Mouse (Mus musculus): ENCODE results near the gene Agr3. TPM values are rescaled to one million over a fixed set of nuclear protein-coding genes. Genes with fewer than 3 reads are reported as not detected.

The Agr3 gene
- polyA plus RNA-seq, 1 experiment = not detected

DNA sequence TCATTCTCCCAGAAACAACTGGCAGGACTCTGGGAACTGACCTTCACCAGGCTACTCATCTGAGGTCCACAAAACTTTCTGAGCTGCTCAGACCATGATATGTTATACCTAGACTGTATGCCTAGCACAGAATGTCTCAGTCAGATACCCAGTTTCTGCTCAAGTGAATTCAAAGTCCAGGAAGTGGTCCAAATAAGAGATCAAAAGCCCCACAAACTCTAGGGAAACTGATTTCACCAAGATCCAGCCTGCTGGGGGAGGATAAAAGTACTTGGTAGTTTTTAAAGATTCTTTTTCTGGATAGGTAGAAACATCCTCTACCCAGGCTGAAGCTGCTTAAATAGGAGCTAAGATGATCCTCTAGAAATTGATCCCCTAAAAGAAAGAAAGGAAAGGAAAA, 9.6 kb upstream of the Agr3 start:
- no peak for TF ChIP-seq TAL1 (IDR thresholded peaks at IDR 0.05; ENCODE audit: low read length)
- H3K36me3 ChIP-seq (ENCODE audit: control insufficient read depth) = no peaks in the 10 kb centered on the region
- H3K27me3 ChIP-seq (ENCODE audit: control insufficient read depth) = no peaks in the 10 kb centered on the region
- H3K9me3 ChIP-seq (ENCODE audit: control insufficient read depth, low read length) = no peaks in the 10 kb centered on the region
- no peaks in the 10 kb centered on the region for H3K4me1 ChIP-seq (ENCODE audit: control insufficient read depth)
- no peak overlapping the region for H3K4me3 ChIP-seq (replicated peaks)

DNA sequence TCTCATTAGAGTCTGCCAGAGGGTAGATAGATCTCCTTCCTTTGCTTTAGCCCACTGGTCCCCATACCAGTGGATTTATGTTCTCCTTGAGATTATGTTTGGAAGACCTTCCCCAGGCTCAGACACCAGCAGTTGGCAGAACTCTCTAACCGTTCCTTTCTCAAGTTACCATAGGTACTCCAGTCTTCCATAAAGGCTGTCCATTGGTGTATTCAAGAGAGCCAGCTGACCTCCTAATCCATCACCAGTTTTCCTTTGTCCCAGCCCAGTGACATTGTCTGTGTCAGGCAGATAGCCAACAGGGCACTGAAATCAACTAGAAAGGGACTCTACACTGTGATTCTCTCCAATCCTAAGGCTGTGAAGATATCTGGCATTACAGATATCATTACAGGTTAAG, 9.0 kb upstream of the Agr3 start:
- Histone ChIP-seq H3K36me3 (ENCODE audit: control insufficient read depth) (no peaks in the 10 kb centered on the region), H3K27me3 (ENCODE audit: control insufficient read depth) (no peaks in the 10 kb centered on the region), H3K4me3 (replicated peaks) (no peak overlapping the region), H3K4me1 (ENCODE audit: control insufficient read depth) (no peaks in the 10 kb centered on the region), H3K9me3 (ENCODE audit: control insufficient read depth, low read length) (no peaks in the 10 kb centered on the region)
- no peak for TF ChIP-seq GATA1 (IDR thresholded peaks at IDR 0.05; ENCODE audit: low read length)
- TF ChIP-seq TAL1 (IDR thresholded peaks at IDR 0.05; ENCODE audit: low read length) = no peak

GRCm38 (mm10) chr12:35918031-35918430, 7.4 kb upstream of the Agr3 start:
- no peak for TF ChIP-seq GATA1 (IDR thresholded peaks at IDR 0.05; ENCODE audit: low read length)
- TF ChIP-seq TAL1 (IDR thresholded peaks at IDR 0.05; ENCODE audit: low read length) = no peak
- Histone ChIP-seq H3K36me3 (ENCODE audit: control insufficient read depth) (no peaks in the 10 kb centered on the region), H3K9me3 (ENCODE audit: control insufficient read depth, low read length) (no peaks in the 10 kb centered on the region), H3K4me1 (ENCODE audit: control insufficient read depth) (no peaks in the 10 kb centered on the region), H3K4me3 (replicated peaks) (no peak overlapping the region), H3K27me3 (ENCODE audit: control insufficient read depth) (no peaks in the 10 kb centered on the region)

DNA sequence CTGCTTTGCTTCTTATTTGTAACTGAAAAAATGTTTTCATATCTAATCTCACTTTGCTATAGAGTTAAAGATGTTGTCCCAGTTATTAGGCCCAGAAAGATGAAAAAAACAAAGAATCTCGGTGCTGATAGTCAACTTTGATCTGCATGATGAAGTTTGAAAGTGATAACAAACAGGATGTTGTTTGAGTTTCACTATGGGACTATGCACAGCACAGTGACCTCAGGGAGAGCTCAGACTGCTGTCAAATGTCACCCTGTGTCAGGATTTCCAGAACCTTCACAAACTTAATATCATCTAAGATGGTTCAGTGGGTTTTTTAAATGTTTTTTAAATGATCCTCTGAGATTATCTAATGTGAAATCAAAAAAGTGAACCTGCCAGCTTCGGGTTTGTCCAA, 2.4 kb downstream of the Agr3 start:
- Histone ChIP-seq H3K9me3 (ENCODE audit: control insufficient read depth, low read length) (no peaks in the 10 kb centered on the region), H3K27me3 (ENCODE audit: control insufficient read depth) (no peaks in the 10 kb centered on the region), H3K4me1 (ENCODE audit: control insufficient read depth) (no peaks in the 10 kb centered on the region), H3K4me3 (replicated peaks) (no peak overlapping the region), H3K36me3 (ENCODE audit: control insufficient read depth) (no peaks in the 10 kb centered on the region)
- TF ChIP-seq TAL1 (IDR thresholded peaks at IDR 0.05; ENCODE audit: low read length) = no peak
- no peak for TF ChIP-seq GATA1 (IDR thresholded peaks at IDR 0.05; ENCODE audit: low read length)

- Histone ChIP-seq H3K4me3 (replicated peaks) (no peak overlapping the region), H3K4me1 (ENCODE audit: control insufficient read depth) (no peaks in the 10 kb centered on the region), H3K9me3 (ENCODE audit: control insufficient read depth, low read length) (no peaks in the 10 kb centered on the region), H3K27me3 (ENCODE audit: control insufficient read depth) (no peaks in the 10 kb centered on the region), H3K36me3 (ENCODE audit: control insufficient read depth) (no peaks in the 10 kb centered on the region)
- TF ChIP-seq GATA1 (IDR thresholded peaks at IDR 0.05; ENCODE audit: low read length) (no peak), TAL1 (IDR thresholded peaks at IDR 0.05; ENCODE audit: low read length) (no peak)
Measured at GRCm38 (mm10) chr12:35932816-35933215, 7.4 kb downstream of the Agr3 start.

DNA sequence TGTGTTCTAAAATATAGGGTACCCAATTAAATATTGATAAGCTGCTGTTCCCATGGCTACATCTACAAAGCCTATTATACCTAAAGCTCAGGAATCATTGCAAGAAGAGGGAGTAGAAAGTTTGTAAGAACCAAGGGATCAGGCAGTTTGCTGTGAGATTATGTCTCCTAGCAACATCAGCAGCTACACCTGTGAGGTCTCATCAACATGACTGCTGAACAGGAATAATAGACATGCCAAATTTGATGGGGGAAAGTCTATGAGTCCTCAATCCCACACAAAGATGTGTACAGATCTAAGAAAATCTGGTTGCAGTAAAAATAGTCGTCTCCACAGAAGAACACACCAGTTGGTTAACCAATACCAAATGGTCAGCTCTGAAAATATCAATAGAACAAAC, 26.3 kb downstream of the Agr3 start:
- Histone ChIP-seq H3K4me3 (replicated peaks) (no peak overlapping the region), H3K4me1 (ENCODE audit: control insufficient read depth) (no peaks in the 10 kb centered on the region), H3K27me3 (ENCODE audit: control insufficient read depth) (no peaks in the 10 kb centered on the region), H3K36me3 (ENCODE audit: control insufficient read depth) (no peaks in the 10 kb centered on the region), H3K9me3 (ENCODE audit: control insufficient read depth, low read length) (no peaks in the 10 kb centered on the region)
- TF ChIP-seq TAL1 (IDR thresholded peaks at IDR 0.05; ENCODE audit: low read length) = no peak
- no peak for TF ChIP-seq GATA1 (IDR thresholded peaks at IDR 0.05; ENCODE audit: low read length)

DNA sequence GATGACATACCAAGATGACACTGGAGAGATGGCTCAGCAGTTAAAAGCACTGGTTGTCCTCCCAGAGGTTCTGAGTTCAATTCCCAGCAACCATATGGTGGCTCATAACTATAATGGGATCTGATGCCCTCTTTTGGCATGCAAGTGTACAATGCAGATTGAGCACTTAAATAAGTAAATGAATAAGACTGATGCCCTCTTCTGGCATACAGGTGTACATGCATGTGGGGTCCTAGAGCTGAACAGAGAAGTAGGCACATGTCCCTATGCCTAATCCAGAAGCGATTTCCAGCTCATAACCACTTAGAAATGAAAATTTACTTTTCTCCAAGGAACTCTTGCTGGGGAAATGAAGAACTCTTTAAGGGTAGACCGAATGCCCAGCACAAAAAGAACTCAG, 31.8 kb downstream of the Agr3 start:
- TF ChIP-seq TAL1 (IDR thresholded peaks at IDR 0.05; ENCODE audit: low read length) (no peak), GATA1 (IDR thresholded peaks at IDR 0.05; ENCODE audit: low read length) (no peak)
- H3K9me3 ChIP-seq (ENCODE audit: control insufficient read depth, low read length) = no peaks in the 10 kb centered on the region
- no peak overlapping the region for H3K4me3 ChIP-seq (replicated peaks)
- H3K36me3 ChIP-seq (ENCODE audit: control insufficient read depth) = no peaks in the 10 kb centered on the region
- no peaks in the 10 kb centered on the region for H3K27me3 ChIP-seq (ENCODE audit: control insufficient read depth)
- no peaks in the 10 kb centered on the region for H3K4me1 ChIP-seq (ENCODE audit: control insufficient read depth)

DNA sequence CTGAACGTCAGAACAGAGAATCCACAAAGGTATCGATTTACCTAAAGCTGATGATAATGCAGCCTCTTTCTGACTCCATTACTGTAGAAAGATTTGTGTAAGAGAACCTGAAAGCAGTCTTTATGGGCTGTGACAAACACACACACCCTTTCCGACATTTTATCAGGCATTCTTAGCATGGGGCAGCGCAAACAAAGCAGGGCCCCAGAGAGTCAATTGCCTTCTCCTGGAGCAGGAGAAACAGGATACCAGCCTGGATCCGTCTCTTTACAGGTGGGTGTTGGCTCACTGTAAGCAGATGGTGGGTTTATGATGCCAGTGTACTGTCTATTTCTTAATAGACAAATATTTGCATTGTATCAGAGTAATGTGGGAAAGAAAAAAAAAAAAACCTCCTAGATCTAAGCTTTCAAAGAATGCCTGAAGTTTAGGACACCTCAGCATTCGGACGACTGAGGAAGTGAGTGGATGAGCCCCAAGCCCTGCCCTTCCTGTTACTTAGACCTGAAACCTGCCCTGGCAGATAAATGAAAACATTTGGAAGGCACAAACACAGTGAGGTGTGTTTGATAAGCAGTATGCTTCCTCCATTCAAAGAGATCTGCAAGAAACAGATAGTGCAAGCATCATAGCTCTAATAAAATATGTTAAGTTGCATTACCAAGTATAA, 40.8 kb downstream of the Agr3 start:
- Histone ChIP-seq H3K27me3 (ENCODE audit: control insufficient read depth) (no peaks in the 10 kb centered on the region), H3K4me3 (replicated peaks) (no peak overlapping the region), H3K4me1 (ENCODE audit: control insufficient read depth) (peaks cover 10% of the 10 kb centered on the region), H3K9me3 (ENCODE audit: control insufficient read depth, low read length) (no peaks in the 10 kb centered on the region), H3K36me3 (ENCODE audit: control insufficient read depth) (no peaks in the 10 kb centered on the region)
- TF ChIP-seq TAL1 (IDR thresholded peaks at IDR 0.05; ENCODE audit: low read length) = no peak
- no peak for TF ChIP-seq GATA1 (IDR thresholded peaks at IDR 0.05; ENCODE audit: low read length)

- TF ChIP-seq TAL1 (IDR thresholded peaks at IDR 0.05; ENCODE audit: low read length) (no peak), GATA1 (IDR thresholded peaks at IDR 0.05; ENCODE audit: low read length) (no peak)
- Histone ChIP-seq H3K9me3 (ENCODE audit: control insufficient read depth, low read length) (no peaks in the 10 kb centered on the region), H3K27me3 (ENCODE audit: control insufficient read depth) (no peaks in the 10 kb centered on the region), H3K4me1 (ENCODE audit: control insufficient read depth) (peaks cover 10% of the 10 kb centered on the region), H3K4me3 (replicated peaks) (no peak overlapping the region), H3K36me3 (ENCODE audit: control insufficient read depth) (no peaks in the 10 kb centered on the region)
Measured at GRCm38 (mm10) chr12:35966768-35967141, 41.3 kb downstream of the Agr3 start.

DNA sequence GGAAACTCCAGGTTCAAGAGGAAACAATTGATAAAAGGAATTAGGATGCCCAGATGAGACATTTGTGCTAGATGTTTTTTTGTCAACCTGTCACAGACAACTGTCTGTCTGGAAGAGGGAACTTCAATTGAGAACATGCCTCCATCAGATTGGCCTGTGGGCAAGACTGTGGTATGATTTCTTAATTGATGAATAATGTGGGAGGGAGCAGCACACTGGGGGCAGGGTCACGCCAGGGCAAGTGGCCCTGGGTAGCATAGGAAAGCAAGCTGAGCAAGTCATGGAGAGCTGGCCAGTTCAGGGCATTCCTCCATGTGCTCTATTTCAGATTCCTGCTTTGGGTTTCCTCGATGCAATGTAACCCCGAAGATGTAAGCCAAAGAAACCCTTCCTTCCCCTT, 50.5 kb downstream of the Agr3 start:
- H3K36me3 ChIP-seq (ENCODE audit: control insufficient read depth) = no peaks in the 10 kb centered on the region
- no peak overlapping the region for H3K4me3 ChIP-seq (replicated peaks)
- H3K9me3 ChIP-seq (ENCODE audit: control insufficient read depth, low read length) = no peaks in the 10 kb centered on the region
- H3K27me3 ChIP-seq (ENCODE audit: control insufficient read depth) = no peaks in the 10 kb centered on the region
- TF ChIP-seq GATA1 (IDR thresholded peaks at IDR 0.05; ENCODE audit: low read length) (no peak), TAL1 (IDR thresholded peaks at IDR 0.05; ENCODE audit: low read length) (no peak)
- H3K4me1 ChIP-seq (ENCODE audit: control insufficient read depth) = no peaks in the 10 kb centered on the region

All from erythroblast, embryonic 14.5 days (primary cell).